Mouse (Mus musculus) c-Kit-negative CD71-positive TER-119-positive erythroid progenitor cells, embryonic 14.5 days (primary cell): ENCODE results near the gene Hist1h1a.
A peak's percentile ranks its signal among the peaks of the same experiment; 100 is the strongest.

Experiments used
- DNase-seq: peaks from one replicate; pipeline ENCODE4 v3.0.0-alpha.2; 2013; ENCODE audit warnings: low read depth, low spot score

The Hist1h1a gene

DNA sequence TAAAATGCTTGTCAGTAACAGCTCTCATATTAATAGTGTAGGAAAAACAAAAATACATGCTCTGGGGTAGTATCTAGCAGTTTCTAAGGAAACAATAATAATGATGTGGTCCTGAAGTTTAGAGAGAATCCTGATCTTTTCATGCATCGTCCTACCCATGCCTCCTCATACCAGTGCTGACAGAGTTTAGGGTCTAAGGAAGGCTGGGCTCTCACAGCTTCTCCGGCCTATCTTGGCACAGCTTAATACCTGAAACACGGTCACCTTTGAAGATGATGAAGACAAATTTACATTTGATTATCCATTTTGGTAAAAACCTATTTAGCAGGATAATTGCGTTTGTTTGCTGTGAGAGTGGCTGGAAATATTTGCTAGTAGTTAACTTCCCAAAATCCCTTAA is 19.5 kb upstream of the Hist1h1a start:
- peak; percentile 46 for DNase-seq

DNA sequence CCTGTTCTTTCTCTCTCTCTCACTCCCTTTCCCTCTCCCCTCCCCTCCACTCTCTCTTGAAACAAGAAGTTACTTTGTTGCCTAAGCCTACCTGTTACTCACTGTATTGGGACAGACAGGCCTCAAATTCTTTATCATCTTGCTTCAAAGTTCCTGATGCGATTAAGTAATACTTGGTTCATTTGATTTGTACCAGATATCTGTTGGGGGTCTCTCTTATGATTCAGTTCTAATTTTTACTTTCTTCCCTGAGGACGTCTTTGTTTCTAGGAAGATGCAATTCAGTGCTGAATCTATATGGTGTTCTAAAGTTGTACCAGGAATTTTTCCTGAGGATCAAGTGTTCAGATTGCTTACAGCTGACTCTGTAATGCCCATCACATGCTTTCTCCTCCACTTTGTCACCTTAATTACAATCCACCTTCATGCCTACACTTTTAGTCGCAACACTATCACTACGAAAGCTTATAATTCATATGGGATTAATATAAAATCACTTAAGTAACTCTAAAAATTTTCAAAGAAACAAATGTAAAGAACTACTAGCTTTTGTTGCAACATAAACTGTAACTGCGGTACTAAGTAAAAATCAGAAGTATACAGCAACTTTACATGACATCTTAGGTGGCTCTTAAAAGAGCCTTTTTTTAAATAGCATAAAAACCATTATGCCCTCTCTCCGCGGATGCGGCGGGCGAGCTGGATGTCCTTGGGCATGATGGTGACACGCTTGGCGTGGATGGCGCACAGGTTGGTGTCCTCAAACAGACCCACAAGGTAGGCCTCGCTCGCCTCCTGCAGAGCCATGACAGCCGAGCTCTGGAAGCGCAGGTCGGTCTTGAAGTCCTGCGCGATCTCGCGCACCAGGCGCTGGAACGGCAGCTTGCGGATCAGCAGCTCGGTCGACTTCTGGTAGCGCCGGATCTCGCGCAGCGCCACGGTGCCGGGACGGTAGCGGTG is 18.8 kb upstream of the Hist1h1a start:
- DNase-seq, result peak; percentile 58

DNA sequence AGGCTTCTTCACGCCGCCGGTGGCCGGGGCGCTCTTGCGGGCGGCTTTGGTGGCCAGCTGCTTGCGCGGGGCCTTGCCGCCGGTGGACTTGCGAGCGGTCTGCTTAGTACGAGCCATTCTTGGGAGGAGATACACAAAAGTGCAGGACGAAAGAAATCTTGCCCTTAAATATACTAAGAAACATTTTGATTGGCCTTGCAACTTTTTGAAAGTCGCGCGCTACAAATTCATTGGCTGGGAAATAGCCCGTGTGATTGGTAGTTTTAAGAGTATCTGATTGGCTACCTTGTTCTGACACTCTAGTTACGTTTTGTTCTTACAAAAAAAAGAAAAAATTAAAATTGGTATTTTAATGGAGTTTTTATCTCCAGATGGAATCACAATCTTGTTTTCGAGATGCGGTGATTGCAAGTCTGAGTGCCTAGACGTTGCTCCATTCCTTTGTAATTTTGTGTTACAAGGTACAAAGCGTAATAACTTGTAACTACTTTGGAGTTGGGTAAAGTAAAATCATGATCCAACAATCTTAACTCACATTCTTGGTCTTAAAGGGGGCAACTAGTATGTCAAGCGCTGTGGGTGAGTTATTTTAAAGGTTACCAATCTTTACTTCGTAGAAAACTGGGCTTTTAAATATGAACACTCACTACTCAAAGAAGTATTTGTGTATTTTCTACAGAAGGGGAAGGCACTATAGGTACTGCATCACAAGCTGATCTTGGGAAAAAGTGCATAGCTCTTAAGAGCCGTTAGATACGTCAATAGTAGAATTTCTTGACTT is 17.9 kb upstream of the Hist1h1a start, which contains the start of gene Hist1h3c:
Gene Hist1h3c, minus strand, starts transcription at position 222 of the 781 bp plus-strand sequence.
- peak; percentile 93 for DNase-seq

DNA sequence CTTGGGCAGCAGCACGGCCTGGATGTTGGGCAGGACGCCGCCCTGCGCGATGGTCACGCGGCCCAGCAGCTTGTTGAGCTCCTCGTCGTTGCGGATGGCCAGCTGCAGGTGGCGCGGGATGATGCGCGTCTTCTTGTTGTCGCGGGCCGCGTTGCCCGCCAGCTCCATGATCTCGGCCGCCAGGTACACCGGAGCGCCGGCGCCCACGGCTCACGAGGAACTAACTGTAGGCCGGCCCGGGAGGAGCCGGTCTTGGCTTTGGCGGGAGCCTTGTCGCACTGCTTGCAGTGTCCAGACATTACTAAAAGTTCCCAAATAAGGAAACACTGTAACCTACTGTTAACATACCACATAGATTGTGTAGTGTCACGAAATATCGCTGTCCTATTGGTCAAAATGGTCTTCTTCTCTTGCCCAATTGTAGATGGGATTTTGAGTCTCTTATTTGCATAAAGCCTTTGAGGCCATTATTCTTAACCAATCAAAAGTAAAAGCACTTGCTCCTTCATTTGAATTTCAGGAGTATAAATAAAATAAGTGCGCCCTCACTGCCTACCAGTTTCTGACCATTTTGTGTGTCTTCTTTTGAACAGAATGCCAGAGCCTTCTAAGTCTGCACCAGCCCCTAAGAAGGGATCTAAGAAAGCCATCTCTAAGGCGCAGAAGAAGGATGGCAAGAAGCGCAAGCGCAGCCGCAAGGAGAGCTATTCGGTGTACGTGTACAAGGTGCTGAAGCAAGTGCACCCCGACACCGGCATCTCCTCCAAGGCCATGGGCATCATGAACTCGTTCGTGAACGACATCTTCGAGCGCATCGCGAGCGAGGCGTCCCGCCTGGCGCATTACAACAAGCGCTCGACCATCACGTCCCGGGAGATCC is 17.0 kb upstream of the Hist1h1a start, which contains the start of gene Hist1h2bb:
Gene Hist1h2bb, plus strand, starts transcription at position 534 of the 880 bp plus-strand sequence.
- peak; percentile 88 for DNase-seq

DNA sequence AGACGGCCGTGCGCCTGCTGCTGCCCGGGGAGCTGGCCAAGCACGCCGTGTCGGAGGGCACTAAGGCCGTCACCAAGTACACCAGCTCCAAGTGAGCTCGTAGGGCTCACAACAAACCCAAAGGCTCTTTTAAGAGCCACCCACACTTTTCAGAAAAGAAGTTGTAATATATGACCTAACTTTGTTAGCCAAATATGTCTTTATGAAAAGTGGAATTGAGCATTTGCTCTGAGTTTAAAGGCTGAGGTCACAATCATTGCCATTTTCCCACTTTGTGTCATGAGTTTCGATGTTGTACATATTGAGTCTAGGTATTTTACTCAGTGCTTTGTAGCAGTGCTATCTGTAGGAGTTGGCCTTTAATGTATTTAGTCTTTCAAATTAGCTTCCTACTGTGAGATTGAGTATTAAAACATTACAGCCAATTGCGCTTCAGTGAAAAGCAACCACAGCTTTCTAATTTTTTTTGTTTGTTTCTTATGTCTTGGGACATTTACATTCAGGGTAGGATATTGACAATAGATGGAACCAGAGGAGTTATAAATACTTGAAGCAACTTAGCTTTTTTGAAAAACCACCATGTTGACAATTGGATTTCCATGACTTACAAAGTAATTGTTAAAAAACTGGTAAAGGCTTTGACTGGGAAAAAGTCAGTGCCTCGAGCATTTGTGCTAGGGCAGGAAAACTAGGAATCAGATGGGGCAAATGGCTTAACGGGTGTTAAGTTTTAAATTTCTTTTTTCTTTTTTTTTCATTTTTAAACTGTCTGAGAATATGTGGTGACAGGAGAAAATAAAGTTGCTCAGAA is 16.2 kb upstream of the Hist1h1a start:
- DNase-seq, result peak; percentile 62

DNA sequence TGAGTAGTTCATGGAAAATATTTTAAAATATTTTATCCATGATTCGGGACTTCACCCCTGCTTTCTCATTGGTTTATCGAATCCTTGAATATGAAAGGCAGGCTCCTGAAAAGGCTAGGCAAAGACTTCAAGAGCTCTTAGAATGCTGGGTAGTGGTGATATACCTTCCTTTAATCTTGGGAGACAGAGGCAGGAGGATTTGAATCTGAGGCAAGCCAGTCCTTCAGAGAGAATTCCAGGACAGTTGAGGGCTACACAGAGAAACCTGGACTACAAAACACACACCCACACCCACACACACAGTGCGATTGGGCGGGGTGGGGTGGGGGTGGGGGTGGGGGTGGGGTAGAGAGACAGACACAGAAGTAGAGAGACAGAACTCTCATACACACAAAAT is 15.6 kb upstream of the Hist1h1a start:
- peak; percentile 58 for DNase-seq

DNA sequence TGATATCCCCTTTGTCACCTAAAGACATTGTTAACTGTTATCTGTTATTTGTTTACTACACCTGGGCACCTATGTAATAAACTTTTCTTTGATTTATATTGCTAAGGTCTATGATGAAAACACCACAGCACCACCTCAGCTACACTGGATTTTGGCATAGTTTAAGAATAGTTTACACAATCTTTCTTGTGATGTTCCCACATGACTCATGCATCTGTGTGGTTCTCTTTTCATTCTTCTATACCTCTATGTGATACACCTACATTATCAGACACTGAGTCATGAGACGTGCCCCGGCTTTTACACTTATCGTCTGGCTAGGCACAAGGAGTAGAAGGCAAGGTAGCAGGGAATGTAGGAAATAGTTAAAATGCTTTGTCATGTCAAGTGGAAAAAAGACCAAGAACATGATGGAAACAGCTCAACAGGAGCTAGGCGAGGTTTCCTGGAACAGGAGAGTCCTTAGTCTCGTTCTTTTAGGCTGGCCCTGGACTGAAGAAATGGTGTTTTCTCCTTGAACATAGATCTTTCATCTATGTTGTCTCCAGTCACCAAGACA is 13.8 kb upstream of the Hist1h1a start:
- DNase-seq, result peak; percentile 42

DNA sequence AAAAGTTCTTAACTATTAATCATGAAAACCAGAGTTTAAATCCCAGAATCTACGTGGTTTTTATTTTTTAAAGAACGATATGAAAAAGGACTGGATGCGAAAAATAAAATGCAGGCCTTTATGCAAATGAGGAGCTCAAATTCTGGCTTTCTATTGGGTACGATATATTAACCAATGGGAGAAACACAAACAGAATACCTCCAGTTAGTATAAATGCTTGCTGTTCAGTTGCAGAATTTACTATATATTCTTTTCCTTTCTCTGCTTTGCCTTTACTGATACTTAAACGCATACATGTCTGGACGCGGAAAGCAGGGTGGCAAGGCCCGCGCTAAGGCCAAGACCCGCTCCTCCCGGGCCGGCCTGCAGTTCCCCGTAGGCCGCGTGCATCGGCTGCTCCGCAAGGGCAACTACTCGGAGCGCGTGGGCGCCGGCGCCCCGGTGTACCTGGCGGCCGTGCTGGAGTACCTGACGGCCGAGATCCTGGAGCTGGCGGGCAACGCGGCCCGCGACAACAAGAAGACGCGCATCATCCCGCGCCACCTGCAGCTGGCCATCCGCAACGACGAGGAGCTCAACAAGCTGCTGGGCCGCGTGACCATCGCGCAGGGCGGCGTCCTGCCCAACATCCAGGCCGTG is 12.5 kb upstream of the Hist1h1a start, which contains the start of gene Hist1h2ab:
Gene Hist1h2ab, plus strand, starts transcription at position 288 of the 639 bp plus-strand sequence.
- DNase-seq, result peak; percentile 85

DNA sequence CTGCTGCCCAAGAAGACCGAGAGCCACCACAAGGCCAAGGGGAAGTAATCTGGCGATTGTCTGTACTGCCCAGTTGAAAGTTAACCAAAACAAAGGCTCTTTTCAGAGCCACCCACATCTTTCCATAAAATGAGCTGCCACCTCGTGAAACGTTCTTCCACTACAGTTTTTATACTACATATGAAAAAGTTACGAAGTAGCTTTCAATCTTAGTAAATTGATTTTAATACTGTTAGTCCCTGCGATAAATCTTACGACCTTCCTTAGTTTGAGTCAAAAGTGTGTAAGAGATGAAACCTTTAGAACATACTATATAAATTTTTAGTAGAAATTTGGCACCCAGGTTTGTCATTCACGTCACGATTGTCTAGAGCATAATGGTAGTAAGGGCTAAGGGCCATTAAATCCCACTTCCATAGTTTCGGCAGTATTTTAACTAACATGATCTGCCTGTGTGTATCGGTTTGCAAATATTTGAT is 11.9 kb upstream of the Hist1h1a start:
- DNase-seq, result peak; percentile 64

DNA sequence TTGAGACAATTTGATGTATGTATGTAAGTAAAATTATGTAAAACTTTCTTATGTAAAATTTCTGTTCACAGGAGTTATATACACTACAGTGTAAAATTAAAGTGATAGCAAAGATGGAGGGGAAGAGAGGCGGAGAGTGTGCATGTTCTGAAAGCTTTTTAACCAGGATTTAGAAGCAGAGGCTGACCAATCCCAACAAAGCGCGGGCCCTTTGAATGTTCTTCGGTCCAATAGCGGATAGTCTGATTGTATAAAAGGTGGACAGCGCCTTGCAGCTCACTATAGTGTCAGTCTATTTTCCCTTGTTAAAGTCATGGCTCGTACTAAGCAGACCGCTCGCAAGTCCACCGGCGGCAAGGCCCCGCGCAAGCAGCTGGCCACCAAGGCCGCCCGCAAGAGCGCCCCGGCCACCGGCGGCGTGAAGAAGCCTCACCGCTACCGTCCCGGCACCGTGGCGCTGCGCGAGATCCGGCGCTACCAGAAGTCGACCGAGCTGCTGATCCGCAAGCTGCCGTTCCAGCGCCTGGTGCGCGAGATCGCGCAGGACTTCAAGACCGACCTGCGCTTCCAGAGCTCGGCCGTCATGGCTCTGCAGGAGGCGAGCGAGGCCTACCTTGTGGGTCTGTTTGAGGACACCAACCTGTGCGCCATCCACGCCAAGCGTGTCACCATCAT is 11.3 kb upstream of the Hist1h1a start, which contains the start of gene Hist1h3b:
Gene Hist1h3b, plus strand, starts transcription at position 201 of the 675 bp plus-strand sequence.
- DNase-seq, result peak; percentile 96

DNA sequence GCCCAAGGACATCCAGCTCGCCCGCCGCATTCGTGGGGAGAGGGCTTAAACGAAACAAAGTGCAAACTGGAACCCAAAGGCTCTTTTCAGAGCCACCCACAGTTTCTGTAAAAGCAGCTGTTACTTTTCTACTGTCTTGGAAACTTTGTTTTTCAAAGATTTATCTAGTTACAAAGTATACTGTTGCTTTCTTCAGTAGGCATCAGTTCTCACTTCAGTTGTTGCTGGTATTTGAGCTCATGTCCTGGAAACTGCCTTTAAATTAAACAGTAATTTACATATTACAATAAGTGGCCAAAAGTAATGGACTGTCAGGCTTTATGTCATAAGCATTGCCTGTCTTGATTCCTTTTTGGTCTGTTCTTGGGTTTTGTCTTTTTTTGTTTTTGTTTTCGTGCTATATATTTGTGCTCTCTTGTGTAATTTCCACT is 10.7 kb upstream of the Hist1h1a start:
- peak; percentile 50 for DNase-seq

DNA sequence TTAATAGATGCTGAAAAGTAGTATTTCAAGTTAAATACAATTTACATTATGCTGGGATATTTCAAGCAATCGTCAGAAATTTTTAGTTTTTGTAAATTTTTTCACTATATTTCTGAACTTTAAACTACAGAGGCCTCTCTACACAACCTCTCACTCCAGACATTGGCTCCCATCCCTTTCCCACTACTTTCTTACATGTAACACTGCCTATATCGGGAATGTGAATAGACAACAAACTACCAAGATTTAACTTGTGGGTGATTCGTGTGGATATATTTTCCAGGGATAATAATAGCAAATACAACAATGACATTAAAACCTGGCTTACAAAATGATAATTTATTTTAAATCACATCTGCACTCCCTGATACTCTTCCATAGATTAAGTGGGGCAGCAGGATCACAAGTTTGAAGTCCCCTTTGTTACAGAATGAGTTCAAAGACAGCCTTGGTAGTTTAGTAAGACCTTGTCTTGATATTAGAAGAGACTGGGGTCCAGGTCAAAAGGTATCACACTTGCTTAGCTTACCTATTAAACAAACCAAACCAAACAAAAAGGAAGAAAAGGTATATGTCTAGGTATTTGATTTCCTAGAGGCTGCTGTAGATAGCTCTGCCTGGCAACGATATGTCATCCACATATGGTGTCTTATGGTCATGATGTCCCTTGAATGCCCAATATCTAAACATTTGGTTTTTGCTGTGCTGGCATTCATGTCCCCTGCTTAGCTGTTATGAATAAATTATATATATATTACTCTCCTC is 10.0 kb upstream of the Hist1h1a start:
- peak; percentile 40 for DNase-seq

DNA sequence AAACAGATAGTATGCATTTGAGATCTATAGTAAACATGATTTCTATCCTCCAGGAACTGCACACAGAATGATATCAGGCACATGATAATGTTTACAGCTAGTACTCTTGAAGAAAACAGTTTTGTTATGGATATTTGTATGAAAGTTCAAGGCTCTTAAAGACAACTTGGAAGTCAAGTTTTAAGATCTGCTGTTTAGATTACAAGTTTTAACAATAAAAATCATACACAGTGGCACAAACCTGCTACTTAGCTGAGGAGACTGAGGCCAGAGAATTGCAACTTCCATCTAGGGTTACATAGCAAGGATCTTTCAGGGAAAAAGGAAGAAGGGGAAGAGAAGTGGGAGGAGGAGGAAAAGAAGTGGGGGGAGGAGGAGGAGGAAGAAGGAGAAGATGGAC is 8.5 kb upstream of the Hist1h1a start:
- no peak for DNase-seq

DNA sequence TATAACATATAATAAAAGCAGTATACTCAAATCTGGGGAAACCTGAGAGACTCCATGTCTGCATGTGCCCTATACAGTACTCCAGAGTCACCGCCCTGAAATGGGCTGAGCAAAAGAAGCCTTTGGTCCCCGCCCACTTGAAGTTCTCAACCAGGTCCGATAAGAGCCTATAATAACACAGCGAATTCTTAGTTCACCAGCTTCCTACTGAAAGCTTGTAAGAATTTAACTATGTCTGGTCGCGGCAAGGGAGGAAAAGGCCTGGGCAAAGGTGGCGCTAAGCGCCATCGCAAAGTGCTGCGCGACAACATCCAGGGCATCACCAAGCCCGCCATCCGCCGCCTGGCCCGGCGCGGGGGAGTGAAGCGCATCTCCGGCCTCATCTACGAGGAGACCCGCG is 6.7 kb upstream of the Hist1h1a start, which contains the start of gene Hist1h4b:
Gene Hist1h4b, plus strand, starts transcription at position 224 of the 400 bp plus-strand sequence.
- DNase-seq, result peak; percentile 97

DNA sequence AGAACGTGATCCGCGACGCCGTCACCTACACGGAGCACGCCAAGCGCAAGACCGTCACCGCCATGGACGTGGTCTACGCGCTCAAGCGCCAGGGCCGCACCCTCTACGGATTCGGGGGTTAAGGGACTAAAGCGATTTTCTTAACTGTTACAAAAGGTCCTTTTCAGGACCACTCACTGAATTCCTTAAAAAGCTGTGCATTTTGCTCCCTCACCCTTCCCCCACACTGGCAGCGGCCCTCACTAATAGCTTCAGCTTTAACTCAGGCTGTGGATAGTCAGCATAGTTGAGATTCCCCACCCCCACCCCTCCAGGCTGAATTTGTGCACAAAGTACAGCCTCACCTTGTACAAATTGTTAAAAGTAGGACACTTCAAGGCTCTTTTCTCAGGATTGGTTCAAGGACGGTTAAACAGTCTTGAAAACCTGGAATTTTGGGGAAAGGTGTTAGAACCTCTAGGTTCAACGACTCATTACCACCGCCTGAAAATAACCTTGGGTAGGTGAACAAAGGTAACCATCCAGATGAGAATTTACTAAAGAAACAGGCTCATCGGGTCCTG is 6.2 kb upstream of the Hist1h1a start:
- peak; percentile 62 for DNase-seq

DNA sequence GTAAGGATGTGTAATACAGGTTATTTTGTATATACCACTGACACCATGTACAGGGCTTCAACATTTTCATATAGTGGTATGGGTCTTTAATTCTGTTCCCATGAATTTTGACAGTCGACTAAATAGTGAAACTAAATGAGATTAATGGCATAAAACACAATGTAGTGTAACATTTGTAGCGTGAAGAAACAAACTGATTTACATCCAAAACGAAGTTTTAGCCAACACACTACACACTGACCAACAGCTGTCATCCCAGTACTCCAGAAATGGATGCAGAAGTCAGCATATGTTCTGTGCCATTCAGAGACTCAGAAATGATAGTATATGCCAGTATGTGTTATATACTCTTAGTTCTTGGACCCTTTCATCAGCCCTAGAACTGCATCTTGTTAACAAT is 5.5 kb upstream of the Hist1h1a start:
- no peak for DNase-seq

DNA sequence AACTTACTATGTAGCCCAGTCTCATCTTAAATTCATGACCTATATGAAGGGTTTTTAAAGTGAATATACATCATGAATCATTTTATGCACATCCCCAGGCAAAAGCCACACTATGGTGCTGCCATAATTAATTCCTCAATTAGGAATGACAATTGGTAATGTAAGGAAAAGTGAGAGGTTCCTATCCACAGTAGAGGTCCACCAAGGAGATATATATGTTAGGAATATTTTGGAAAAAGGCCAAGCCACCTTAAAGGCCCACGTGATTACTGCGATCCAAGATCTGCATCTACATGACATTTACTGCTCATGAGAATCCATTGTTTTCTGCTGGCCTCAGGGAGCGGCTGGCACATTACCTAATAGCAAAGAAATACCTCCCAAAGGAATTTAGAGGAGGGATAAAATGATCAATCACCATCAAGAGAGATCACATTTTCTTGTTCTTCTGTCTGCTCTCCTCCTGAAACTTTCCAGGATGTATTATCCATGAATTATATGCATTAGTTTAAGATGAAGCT is 4.2 kb upstream of the Hist1h1a start:
- no peak for DNase-seq
